Mouse (Mus musculus) lung, adult 2 months (tissue): ENCODE results near the gene Dnah6. TPM values are rescaled to one million over a fixed set of nuclear protein-coding genes. Genes with fewer than 3 reads are reported as not detected.
A peak's percentile ranks its signal among the peaks of the same experiment; 100 is the strongest.

Experiments used
- DNase-seq: peaks from one replicate; pipeline ENCODE4 v3.0.0; 2022
- H3K4me1 ChIP-seq: fragments of 200-500 bp; 2 replicates; pipeline ENCODE4 v1.6.1; 2011; ENCODE audit warnings: low read length; ENCODE audit not compliant: control insufficient read depth, insufficient read depth
- H3K4me3 ChIP-seq: fragments of 200-500 bp; replicated peaks from 2 replicates; pipeline ENCODE3; 2011; ENCODE audit warnings: low read depth, mild to moderate bottlenecking, control low read depth, low read length; ENCODE audit errors: extremely low read depth
- CTCF ChIP-seq: fragments of 200-500 bp; IDR thresholded peaks from 2 replicates; pipeline ENCODE4 v1.5.1; 2011; ENCODE audit warnings: mild to moderate bottlenecking, low read length, control low read depth; ENCODE audit not compliant: insufficient read depth
- POLR2A ChIP-seq: fragments of 200-500 bp; IDR thresholded peaks from 2 replicates; pipeline ENCODE4 v1.6.1; 2011; ENCODE audit warnings: low read depth, mild to moderate bottlenecking, control low read depth, low read length, borderline replicate concordance; ENCODE audit errors: extremely low read depth
- WGBS: fragments of 180-500 bp; shearing (Covaris S2); methylation state at CpG from one replicate; pipeline ENCODE4 v1.1.7; 2018; 5-methylcytosine and 5-hydroxymethylcytosine counted together
- polyA plus RNA-seq: library from polyadenylated mRNA; depleted of rRNA; stranded (reverse); fragments of >200 nt; gene quantifications from 2 replicates; pipeline ENCODE4 v1.2.3, GENCODE M21; 2012

The Dnah6 gene
- polyA plus RNA-seq, 1 experiment: 3.5 TPM

DNA sequence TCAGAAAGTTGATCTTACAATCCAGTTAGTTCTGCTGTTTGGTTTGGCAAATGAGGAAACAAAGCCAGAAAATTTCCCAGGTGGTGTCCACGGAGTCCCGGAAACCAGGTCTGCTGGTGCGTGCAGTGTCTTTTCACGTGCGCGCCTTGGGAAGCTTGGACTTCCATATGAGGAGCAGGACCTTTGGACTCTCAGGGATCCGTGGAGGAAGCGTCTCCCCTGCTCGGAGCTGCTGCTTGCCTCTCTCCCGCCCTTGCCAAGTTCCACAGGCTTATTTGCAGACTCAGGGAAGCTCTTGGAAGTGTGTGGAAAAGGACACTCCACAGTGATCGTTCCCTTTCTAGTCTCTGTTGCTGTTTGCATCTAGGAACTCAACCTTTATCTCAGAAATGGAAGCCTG, 29.9 kb upstream of the Dnah6 start:
- WGBS: 76% methylated on average over 11 of the region's 11 CpGs
- no peak for DNase-seq
- Histone ChIP-seq H3K4me1 (peaks cover 20% of the 10 kb centered on the region), H3K4me3 (no peak overlapping the region)
- TF ChIP-seq CTCF (no peak), POLR2A (no peak)

- Histone ChIP-seq H3K4me1 (peaks cover 20% of the 10 kb centered on the region), H3K4me3 (peak overlapping the region; percentile 44)
- no peak for DNase-seq
- no peak for TF ChIP-seq CTCF
- no peak for TF ChIP-seq POLR2A
- WGBS: 54% methylated on average over 4 of the region's 4 CpGs
Measured at GRCm38 (mm10) chr6:73249851-73250250, 28.4 kb upstream of the Dnah6 start.

- Histone ChIP-seq H3K4me1 (peaks cover 13% of the 10 kb centered on the region), H3K4me3 (peak overlapping the region; percentile 92)
- DNase-seq: peak; percentile 33
- WGBS: 0% methylated on average over 12 of the region's 12 CpGs
- TF ChIP-seq POLR2A (no peak), CTCF (no peak)
Measured at GRCm38 (mm10) chr6:73249049-73249422, 27.6 kb upstream of the Dnah6 start.

- Histone ChIP-seq H3K4me3 (peak within 1 kb of the TSS; percentile 92), H3K4me1 (peaks cover 10% of the 10 kb centered on the region)
- peak; percentile 82 for DNase-seq
- TF ChIP-seq CTCF: no peak
- TF ChIP-seq POLR2A: peak; percentile 86; the same call in 1 of the 2 replicates
- under 1% methylated on average over 58 of the region's 58 CpGs for WGBS
Measured at GRCm38 (mm10) chr6:73248237-73249048, 27.0 kb upstream of the Dnah6 start, which contains the start of gene Suclg1. TSS of gene Suclg1 (plus strand) at chr6:73248382.

- H3K4me3 ChIP-seq: peak overlapping the region; percentile 12
- peaks cover 10% of the 10 kb centered on the region for H3K4me1 ChIP-seq
- TF ChIP-seq POLR2A (no peak), CTCF (no peak)
- no peak for DNase-seq
- 42% methylated on average over 4 of the region's 4 CpGs for WGBS
Measured at GRCm38 (mm10) chr6:73247452-73247851, 26.0 kb upstream of the Dnah6 start.

DNA sequence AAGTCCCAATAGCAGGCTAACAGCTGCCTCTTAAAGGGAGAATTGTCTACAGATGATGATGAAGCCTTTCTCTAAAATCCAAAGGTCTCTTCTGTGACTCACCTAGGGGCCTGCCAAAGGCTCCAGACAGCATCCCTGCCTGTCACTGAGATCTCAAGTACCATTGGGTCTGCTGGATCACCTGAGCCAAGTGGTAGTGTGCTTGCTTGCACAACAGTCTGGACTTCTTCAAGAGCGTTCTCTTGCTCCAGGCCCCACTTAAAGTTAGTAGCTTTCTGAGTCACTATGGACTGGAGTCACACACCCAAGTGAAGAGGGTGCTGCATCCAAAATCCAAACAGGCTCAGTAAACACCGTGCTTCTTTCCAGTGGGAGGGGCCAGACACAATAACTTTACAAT, 25.4 kb upstream of the Dnah6 start:
- DNase-seq: peak; percentile 28
- 68% methylated on average over 2 of the region's 2 CpGs for WGBS
- peaks cover 10% of the 10 kb centered on the region for H3K4me1 ChIP-seq
- TF ChIP-seq CTCF (no peak), POLR2A (no peak)
- no peak overlapping the region for H3K4me3 ChIP-seq

DNA sequence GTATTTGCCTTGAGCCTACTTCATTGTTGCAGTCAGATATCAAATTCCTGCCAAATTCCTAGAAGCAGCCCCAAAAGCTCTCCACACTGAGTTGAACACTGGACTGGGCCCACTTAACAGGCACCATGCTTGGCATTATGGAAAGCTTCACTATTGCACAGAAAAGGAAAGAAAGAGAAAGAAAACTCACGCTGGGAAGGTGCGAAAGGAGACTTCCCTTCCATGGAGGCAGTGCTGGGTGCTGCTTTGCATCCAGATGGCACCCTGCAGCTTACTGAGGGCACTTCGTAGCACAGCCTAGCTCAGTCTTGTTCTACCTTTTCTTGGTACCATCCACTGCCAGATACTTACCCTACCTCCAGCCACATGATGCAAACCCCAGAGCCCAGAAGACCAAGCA, 14.2 kb upstream of the Dnah6 start:
- Histone ChIP-seq H3K4me3 (no peak overlapping the region), H3K4me1 (no peaks in the 10 kb centered on the region)
- 87% methylated on average over 3 of the region's 3 CpGs for WGBS
- no peak for DNase-seq
- TF ChIP-seq CTCF: no peak
- no peak for TF ChIP-seq POLR2A

GRCm38 (mm10) chr6:73234302-73234900, 12.9 kb upstream of the Dnah6 start:
- DNase-seq: no peak
- Histone ChIP-seq H3K4me3 (no peak overlapping the region), H3K4me1 (no peaks in the 10 kb centered on the region)
- TF ChIP-seq CTCF: no peak
- no peak for TF ChIP-seq POLR2A
- WGBS: 77% methylated on average over 6 of the region's 6 CpGs

DNA sequence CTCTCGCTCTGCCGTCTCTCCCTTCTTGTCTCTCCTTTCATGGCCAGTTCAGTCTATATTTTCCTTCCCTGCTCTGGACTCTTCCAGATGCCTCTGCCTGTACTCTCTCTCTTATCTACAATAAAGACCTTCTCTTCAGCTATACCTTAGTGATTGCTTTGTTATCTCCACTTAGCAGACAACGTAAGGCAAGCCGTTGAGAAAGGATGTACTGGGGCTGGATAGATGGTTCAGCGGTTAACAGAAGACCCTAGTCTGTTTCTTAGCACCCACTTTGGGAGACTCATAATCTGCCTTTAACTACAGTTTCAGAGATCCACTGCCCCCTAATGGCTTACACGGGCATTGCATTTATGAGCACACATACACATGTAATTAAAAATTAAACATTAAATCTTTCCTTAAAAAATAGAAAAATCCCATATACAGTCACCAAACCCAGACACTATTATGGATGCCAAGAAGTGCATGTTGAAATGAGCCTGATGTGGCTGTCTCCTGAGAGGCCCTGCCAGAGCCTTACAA, 11.8 kb upstream of the Dnah6 start:
- no peak for DNase-seq
- WGBS: 92% methylated on average over 6 of the region's 6 CpGs

More for the DNA sequence above, 11.8 kb upstream of the Dnah6 start:
- Histone ChIP-seq H3K4me1 (no peaks in the 10 kb centered on the region), H3K4me3 (no peak overlapping the region)
- TF ChIP-seq POLR2A: no peak
- 0 out of 2 replicates have a peak, but pooled peaks have one; percentile 22 for TF ChIP-seq CTCF
